Comparison of ENCODE assay signal across 8 mouse cellular contexts in the genomic region with DNA sequence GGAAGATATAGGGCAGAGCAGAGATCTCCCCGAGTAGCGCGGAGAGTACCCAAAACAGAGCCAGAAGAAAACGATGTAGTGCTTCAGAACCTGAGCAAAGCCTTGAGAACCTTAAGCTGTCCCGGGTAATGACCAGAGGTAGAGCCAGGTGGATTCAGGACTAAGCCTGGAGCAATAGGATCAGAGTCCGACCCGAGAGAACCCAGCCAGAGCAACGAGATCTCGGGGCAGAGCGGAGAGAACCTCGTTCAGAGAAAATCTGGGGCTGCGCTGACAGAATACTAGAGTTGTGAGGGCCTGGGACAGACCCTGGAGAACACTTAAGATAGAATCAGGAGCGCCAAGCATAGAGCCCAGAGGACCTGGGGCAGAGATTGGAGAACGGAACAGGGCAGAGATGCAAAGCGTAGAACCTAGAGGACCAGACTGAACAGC. TPM values are rescaled to one million over a fixed set of nuclear protein-coding genes. Genes with fewer than 3 reads are reported as not detected.
DNase-seq lines count a peak whose midpoint lies in the region; ATAC-seq lines count a peak whose summit lies in the region.

No protein-coding gene starts in this region.

- H3K36me3 ChIP-seq in midbrain, embryonic 16.5 days (ENCODE audit: control insufficient read depth, insufficient read depth, low read length) = no peaks in the 10 kb centered on the region

- H3K27me3 ChIP-seq in midbrain, embryonic 16.5 days (ENCODE audit: control insufficient read depth, insufficient read depth, low read depth, low read length) = no peaks in the 10 kb centered on the region

- peak overlapping the region; percentile 72 for H3K4me2 ChIP-seq in midbrain, embryonic 16.5 days (ENCODE audit: low read length)

- H3K9ac ChIP-seq in midbrain, embryonic 16.5 days (ENCODE audit: low read depth, low read length) = peak overlapping the region; percentile 86

- no peaks in the 10 kb centered on the region for H3K9me3 ChIP-seq in midbrain, embryonic 16.5 days (replicated peaks; ENCODE audit: control insufficient read depth, low read length, poor library complexity, severe bottlenecking)

- DNase-seq in gastrocnemius, adult 18-20 months (ENCODE audit: low spot score) = peak; percentile 20
- DNase-seq in gastrocnemius, postnatal 4 days (ENCODE audit: low spot score in 2 of 2) = no peak
- DNase-seq in R1 (ENCODE audit: low read depth, low spot score) = peak; percentile 57
- DNase-seq in heart, adult 8-10 months (ENCODE audit: low spot score) = peak; percentile 32
- peak; percentile 23 to 26 for DNase-seq in kidney, postnatal 4 days
- no peak for DNase-seq in yolk sac, embryonic 10.5 days (ENCODE audit: low spot score)

- H3K4me3 ChIP-seq in midbrain, embryonic 16.5 days (ENCODE audit: low read depth, low read length) = peak overlapping the region; percentile 78

- 0 out of 2 replicates have a peak, but pooled peaks have one; percentile 4 for ATAC-seq in midbrain, embryonic 16.5 days
- ATAC-seq in megakaryocyte-erythroid progenitor cell, adult 5-6 weeks (replicated peaks; ENCODE audit: low FRiP score, low TSS enrichment, poor library complexity, severe bottlenecking) = no peak

- 4% methylated on average over 15 of the region's 15 CpGs for WGBS in midbrain, embryonic 16.5 days

- peaks cover 16% of the 10 kb centered on the region for H3K4me1 ChIP-seq in midbrain, embryonic 16.5 days (ENCODE audit: control insufficient read depth, insufficient read depth, low read length)

- H3K27ac ChIP-seq in midbrain, embryonic 16.5 days (ENCODE audit: low read length) = peak overlapping the region; percentile 76; the same call in 1 of the 2 replicates

RNA-seq across cellular contexts. Expression of a gene that starts 0.9 kb away (rescaled TPM):
- total RNA-seq in gastrocnemius, adult 18-20 months (2021) = 10 to 100 TPM; 59.2 to 63.1 TPM
- total RNA-seq in gastrocnemius, postnatal 4 days (2021) = 10 to 100 TPM; 27.4 to 30.2 TPM
- 100 to 1,000 TPM in 2 of 4 experiments, 10 to 100 TPM in 2; 86.3 to 134 (median 102) TPM for total RNA-seq in heart, adult 8-10 months (2022)
- 2.6 and 2.9 TPM in 2 replicates for polyA plus RNA-seq in midbrain, embryonic 16.5 days (2015; fragmentation: Nextera tagmentation; extraction: Ambion mirVana)
- 1.0 TPM in 1 of 2 replicates, not detected in the other for total RNA-seq in megakaryocyte-erythroid progenitor cell, adult 5-6 weeks (2014; fragmentation: Nextera tagmentation)
- total RNA-seq in megakaryocyte-erythroid progenitor cell, adult 5-6 weeks (2017) = 0.14 TPM in 1 of 2 replicates, not detected in the other

Comparison
In these comparisons a context has a peak if more than half of its experiments do, and no peak if none do; other contexts are left out.
1. DNase-seq: peak in gastrocnemius, adult 18-20 months (single experiment), R1 (single experiment), heart, adult 8-10 months (single experiment) and kidney, postnatal 4 days (2 of 2); none in gastrocnemius, postnatal 4 days (0 of 2) and yolk sac, embryonic 10.5 days (single experiment).
2. RNA of a gene that starts 0.9 kb away (total RNA-seq): 86.3 to 134 TPM in heart, adult 8-10 months, 59.2 to 63.1 TPM in gastrocnemius, adult 18-20 months and 27.4 to 30.2 TPM in gastrocnemius, postnatal 4 days; 0.14 to 1.0 TPM in megakaryocyte-erythroid progenitor cell, adult 5-6 weeks; every median in the first group is over 10 times any median in the second.